9 mouse cellular contexts compared by ENCODE assay signal in the genomic region with DNA sequence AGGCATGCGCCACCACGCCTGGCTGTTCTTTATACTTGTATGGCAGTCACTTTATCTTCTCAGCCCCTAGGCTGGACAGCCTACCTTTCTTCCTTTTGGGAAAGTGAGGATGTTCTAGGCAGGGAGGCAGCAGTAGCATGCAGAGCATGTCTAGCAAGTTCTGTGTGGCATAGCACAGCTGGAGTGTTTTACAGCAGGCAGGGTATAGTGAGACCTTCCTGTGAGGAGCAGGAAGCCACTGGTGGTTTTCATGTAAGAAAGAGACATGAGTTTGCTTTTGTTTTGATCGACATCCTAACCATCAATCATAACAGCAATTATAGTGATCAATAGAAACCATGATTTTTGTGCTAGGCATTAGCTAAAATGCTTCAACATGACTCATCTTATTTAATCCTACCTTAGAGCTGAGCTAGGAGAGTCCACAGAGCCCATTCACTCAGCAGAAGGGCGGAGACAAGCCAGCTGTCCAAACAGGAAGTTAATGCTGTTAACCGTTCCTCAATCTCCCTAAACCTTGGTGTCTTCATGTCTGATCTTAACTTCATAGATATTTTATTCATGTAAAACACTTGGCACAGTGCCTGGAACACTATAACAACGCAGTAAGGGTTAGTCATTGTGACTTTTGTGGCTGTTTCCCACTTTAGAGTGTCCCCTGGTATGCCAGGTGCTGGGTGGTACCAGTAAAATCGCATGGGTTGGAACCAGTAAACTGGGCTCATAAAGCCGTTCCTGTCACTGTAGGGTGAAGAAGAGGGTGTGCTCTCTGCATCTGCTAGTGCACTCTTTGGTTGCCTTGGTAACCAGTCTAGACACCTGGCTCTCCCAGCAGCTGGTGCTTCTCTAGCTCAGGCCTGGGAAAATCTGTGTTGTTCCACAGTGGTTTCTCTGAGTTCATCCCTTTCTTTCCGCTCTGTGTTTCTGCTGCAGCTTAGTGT. TPM values are rescaled to one million over a fixed set of nuclear protein-coding genes. Genes with fewer than 3 reads are reported as not detected.
DNase-seq lines count a peak whose midpoint lies in the region; ATAC-seq lines count a peak whose summit lies in the region.
"Had no signal": no experiment of that assay in that cellular context is flagged by ENCODE, and none has a peak within 500 bp of the region (broad histone marks: within the 10 kb centered on the region; RNA-seq: fewer than 3 reads in every experiment).

No protein-coding gene starts in this region.

- 22% methylated on average over 9 of the region's 9 CpGs for WGBS in large intestine, adult 2 months

- peak; percentile 85 for ATAC-seq in frontal cortex, adult (ENCODE audit: low TSS enrichment)

- DNase-seq in frontal cortex, postnatal 25 days (ENCODE audit: low spot score in 2 of 2): no peak
- DNase-seq in 416B (ENCODE audit: low read depth): peak; percentile 94
- peak; percentile 66 for DNase-seq in embryo, embryonic 11 days
- DNase-seq in large intestine, adult 2 months (ENCODE audit: low read depth, low spot score): peak; percentile 96
- DNase-seq in naive thymus-derived CD4-positive, alpha-beta T cell, adult 2 months (ENCODE audit: low read depth): peak; percentile 83
- DNase-seq in c-Kit-positive CD71-positive TER-119-positive erythroid progenitor cells, embryonic 14.5 days (ENCODE audit: low spot score): no peak
- DNase-seq in cerebellum, adult 8-10 months: no peak

RNA-seq across cellular contexts. Expression of a gene that starts 21.9 kb away (rescaled TPM):
- polyA plus RNA-seq in large intestine, adult 2 months (2012; rRNA removed): 0.45 and 1.1 TPM in 2 replicates
- polyA plus RNA-seq: liver, embryonic 15.5 days had no signal

Comparison
In these comparisons a context has a peak if more than half of its experiments do, and no peak if none do; other contexts are left out.
1. DNase-seq: peak in 416B (single experiment), embryo, embryonic 11 days (single experiment), large intestine, adult 2 months (single experiment) and naive thymus-derived CD4-positive, alpha-beta T cell, adult 2 months (single experiment); none in frontal cortex, postnatal 25 days (0 of 2), c-Kit-positive CD71-positive TER-119-positive erythroid progenitor cells, embryonic 14.5 days (single experiment) and cerebellum, adult 8-10 months (single experiment).